Mouse (Mus musculus) effector memory CD4-positive, alpha-beta T cell, adult 5 months (primary cell): ENCODE results near the gene Spsb4. TPM values are rescaled to one million over a fixed set of nuclear protein-coding genes. Genes with fewer than 3 reads are reported as not detected.

ENCODE experiments used
- polyA plus RNA-seq: library from polyadenylated mRNA; unstranded; fragments of 100-300 nt; shearing (Covaris generic); gene quantifications from one replicate; pipeline ENCODE4 v1.2.1, GENCODE M21; 2017

Gene Spsb4
- not detected for polyA plus RNA-seq

GRCm38 (mm10) chr9:97018677-97019147 is at the start of gene Spsb4:
Spsb4 (minus strand) TSS chr9:97018843.

Other genes with a start within 250 kb of the Spsb4 start
- 19.8 TPM for gene Pxylp1, start 126.2 kb downstream of the Spsb4 start, polyA plus RNA-seq
- 169 TPM for gene Slc25a36, start 92.3 kb upstream of the Spsb4 start, polyA plus RNA-seq